Mouse (Mus musculus) heart, postnatal 0 days (tissue): Measurements from ENCODE around the gene Dnmt1. TPM values are rescaled to one million over a fixed set of nuclear protein-coding genes. Genes with fewer than 3 reads are reported as not detected.

Source experiments
- ATAC-seq: fragments of 200-750 bp; cut with Nextera tagmentation; 2 replicates; pipeline ENCODE4 v1.8.0; 2017; ENCODE audit warnings: low read depth, moderate number of reproducible peaks, moderate library complexity; ENCODE audit not compliant: insufficient read depth
- DNase-seq: peaks from one replicate; pipeline ENCODE4 v3.0.0-alpha.2; 2016; ENCODE audit warnings: low spot score
- H3K27ac ChIP-seq: fragments of 300-500 bp; sonication (generic); 2 replicates; pipeline ENCODE4 v1.5.1; 2014; ENCODE audit warnings: low read depth, mild to moderate bottlenecking
- H3K27me3 ChIP-seq: fragments of 300-500 bp; sonication (generic); 2 replicates; pipeline ENCODE4 v1.6.1; 2014; ENCODE audit warnings: low read length, mixed read lengths; ENCODE audit not compliant: control insufficient read depth, insufficient read depth
- H3K36me3 ChIP-seq: fragments of 300-500 bp; sonication (generic); replicated peaks from 2 replicates; pipeline ENCODE4 v1.6.1; 2014; ENCODE audit warnings: low read length, mixed read lengths; ENCODE audit not compliant: control insufficient read depth, insufficient read depth
- H3K4me1 ChIP-seq: fragments of 300-500 bp; sonication (generic); 2 replicates; pipeline ENCODE4 v1.6.1; 2014; ENCODE audit warnings: antibody characterized with exemption; ENCODE audit not compliant: control insufficient read depth, insufficient read depth
- H3K4me2 ChIP-seq: fragments of 300-500 bp; sonication (generic); 2 replicates; pipeline ENCODE4 v1.6.1; 2014; ENCODE audit warnings: low read depth, mild to moderate bottlenecking, low read length, moderate library complexity
- H3K4me3 ChIP-seq: fragments of 300-500 bp; sonication (generic); 2 replicates; pipeline ENCODE4 v1.5.1; 2014; ENCODE audit warnings: low read depth, low read length
- H3K9ac ChIP-seq: fragments of 300-500 bp; sonication (generic); replicated peaks from 2 replicates; pipeline ENCODE4 v1.6.1; 2014; ENCODE audit warnings: low read depth, low read length, mixed read lengths
- H3K9me3 ChIP-seq: fragments of 300-500 bp; sonication (generic); replicated peaks from 2 replicates; pipeline ENCODE4 v1.6.1; 2016; ENCODE audit warnings: low read length; ENCODE audit not compliant: control insufficient read depth
- CTCF ChIP-seq: IDR thresholded peaks from 2 replicates; pipeline ENCODE4 v1.5.1; 2016; ENCODE audit warnings: antibody characterized with exemption, control low read depth, low read depth
- EP300 ChIP-seq: IDR thresholded peaks from 2 replicates; pipeline ENCODE4 v1.6.1; 2016; ENCODE audit warnings: antibody characterized with exemption, low read depth
- WGBS: fragments of 180-500 bp; shearing (Covaris S2); extraction: QIAGEN DNeasy Blood & Tissue Kit; methylation state at CpG from one replicate; pipeline ENCODE4 v1.1.7; 2014; 5-methylcytosine and 5-hydroxymethylcytosine counted together
- polyA plus RNA-seq: library from polyadenylated mRNA; unstranded; fragments of >200 nt; fragmentation: Nextera tagmentation; extraction: Ambion mirVana; gene quantifications from 2 replicates; pipeline ENCODE4 v1.2.1, GENCODE M21; 2015
- total RNA-seq: library from RNA; depleted of rRNA; stranded (reverse); fragments of >200 nt; gene quantifications from 2 replicates; pipeline ENCODE4 v1.2.3, GENCODE M21; 2014; ENCODE audit warnings: low replicate concordance

Gene Dnmt1
- total and polyA plus RNA-seq, 2 experiments from 2014 or later = 15.4 to 27.4 TPM

- ATAC-seq = no peak
- DNase-seq = no peak
Observed at GRCm38 (mm10) chr9:20878710-20879065, 81.0 kb downstream of the Dnmt1 start.

GRCm38 (mm10) chr9:20878041-20878709 lies 81.5 kb downstream of the Dnmt1 start:
- under 1% methylated on average over 69 of the region's 69 CpGs for WGBS
- DNase-seq = peak; percentile 98

More at GRCm38 (mm10) chr9:20878710-20879065, 81.0 kb downstream of the Dnmt1 start:
- H3K36me3 ChIP-seq = no peaks in the 10 kb centered on the region
- peak overlapping the region; percentile 52 for H3K9ac ChIP-seq
- H3K27ac ChIP-seq = peak overlapping the region; percentile 89
- peak overlapping the region; percentile 38 for H3K4me3 ChIP-seq
- TF ChIP-seq EP300 = no peak
- no peak for TF ChIP-seq CTCF
- no peaks in the 10 kb centered on the region for H3K4me1 ChIP-seq
- no peaks in the 10 kb centered on the region for H3K27me3 ChIP-seq
- H3K9me3 ChIP-seq = no peaks in the 10 kb centered on the region
- peak overlapping the region; percentile 65 for H3K4me2 ChIP-seq
- 21% methylated on average over 10 of the region's 10 CpGs for WGBS

GRCm38 (mm10) chr9:20877118-20878040 lies 82.3 kb downstream of the Dnmt1 start:
- no peaks in the 10 kb centered on the region for H3K27me3 ChIP-seq
- no peaks in the 10 kb centered on the region for H3K4me1 ChIP-seq
- DNase-seq (no peak), ATAC-seq (peak; percentile 0; the same call in 1 of the 2 replicates)
- no peaks in the 10 kb centered on the region for H3K9me3 ChIP-seq
- H3K4me3 ChIP-seq = peak overlapping the region; percentile 38
- H3K36me3 ChIP-seq = no peaks in the 10 kb centered on the region
- peak overlapping the region; percentile 65 for H3K4me2 ChIP-seq
- peak overlapping the region; percentile 49 for H3K27ac ChIP-seq
- TF ChIP-seq EP300 = no peak
- TF ChIP-seq CTCF = no peak
- H3K9ac ChIP-seq = no peak overlapping the region
- WGBS = 35% methylated on average over 14 of the region's 14 CpGs

More at GRCm38 (mm10) chr9:20878041-20878709, 81.5 kb downstream of the Dnmt1 start:
- TF ChIP-seq CTCF = peak; percentile 82
- no peak for TF ChIP-seq EP300
- Histone ChIP-seq H3K4me1 (no peaks in the 10 kb centered on the region), H3K4me2 (peak overlapping the region; percentile 65), H3K36me3 (no peaks in the 10 kb centered on the region), H3K9me3 (no peaks in the 10 kb centered on the region), H3K27me3 (no peaks in the 10 kb centered on the region), H3K27ac (peak overlapping the region; percentile 89), H3K9ac (peak overlapping the region; percentile 52), H3K4me3 (peak overlapping the region; percentile 38)
- peak; percentile 93 for ATAC-seq

GRCm38 (mm10) chr9:20876318-20877117 lies 83.2 kb downstream of the Dnmt1 start:
- Histone ChIP-seq H3K9me3 (no peaks in the 10 kb centered on the region), H3K27ac (no peak overlapping the region), H3K36me3 (no peaks in the 10 kb centered on the region), H3K27me3 (no peaks in the 10 kb centered on the region), H3K9ac (no peak overlapping the region), H3K4me3 (no peak overlapping the region), H3K4me2 (no peak overlapping the region), H3K4me1 (no peaks in the 10 kb centered on the region)
- ATAC-seq (no peak), DNase-seq (no peak)
- 70% methylated on average over 9 of the region's 9 CpGs for WGBS
- no peak for TF ChIP-seq CTCF
